Mouse (Mus musculus) erythroblast, adult 5-6 weeks (primary cell): ENCODE results near the gene Trio. TPM values are rescaled to one million over a fixed set of nuclear protein-coding genes. Genes with fewer than 3 reads are reported as not detected.

Experiments used
- ATAC-seq: replicated peaks from 2 replicates; pipeline ENCODE4 v1.8.0; 2016; ENCODE audit warnings: moderate number of reproducible peaks, mild to moderate bottlenecking, moderate TSS enrichment, inconsistent platforms; ENCODE audit not compliant: poor library complexity, low FRiP score, severe bottlenecking
- total RNA-seq, 2 experiments: library from RNA; stranded (forward) in 1 of 2; stranded (reverse) in 1 of 2; fragments of 150-400 nt in 1 of 2; fragments of 200-764, 138-1000 nt in 1 of 2; gene quantifications; 2 replicates each; pipeline versions ENCODE4 v1.2.3 to v1.2.4; 2015 to 2017; ENCODE audit warnings: low replicate concordance in 2 of 2

Gene Trio
- total RNA-seq, 2 experiments from 2014 or later = 6.2 to 18.1 TPM

DNA sequence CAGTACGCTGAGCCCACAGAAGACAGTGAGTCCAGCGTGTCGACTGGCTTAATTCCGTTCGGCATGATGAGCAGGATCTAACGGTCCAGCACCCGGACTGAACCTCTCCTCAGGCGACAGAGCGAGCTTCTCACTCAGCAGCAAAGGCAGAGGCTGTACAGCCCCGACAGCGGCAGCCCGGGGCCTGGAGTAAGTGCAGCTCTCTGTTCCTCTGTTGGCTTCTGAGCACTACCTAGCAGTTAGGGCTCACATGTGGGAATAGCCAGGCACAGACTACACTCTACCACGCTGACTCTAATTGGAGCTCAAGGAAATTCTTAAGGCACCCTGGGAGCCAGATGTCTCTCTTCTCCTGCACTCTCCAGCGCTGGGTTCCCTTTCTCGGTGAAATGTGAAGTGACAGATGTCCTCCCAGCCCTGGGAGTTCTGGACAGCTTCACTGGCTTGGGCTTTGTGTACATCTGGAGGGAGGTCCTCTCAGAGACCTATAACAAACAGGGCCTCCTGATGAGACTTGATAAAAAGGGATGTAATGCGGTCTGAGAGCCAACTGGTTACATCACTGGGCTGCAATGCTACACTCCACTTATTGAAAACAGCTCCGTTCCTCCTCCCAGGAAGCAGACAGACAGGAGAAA is 237.4 kb downstream of the Trio start:
- no peak for ATAC-seq

- no peak for ATAC-seq
These were observed 238.5 kb downstream of the Trio start for GRCm38 (mm10) chr15:27787151-27787550.

DNA sequence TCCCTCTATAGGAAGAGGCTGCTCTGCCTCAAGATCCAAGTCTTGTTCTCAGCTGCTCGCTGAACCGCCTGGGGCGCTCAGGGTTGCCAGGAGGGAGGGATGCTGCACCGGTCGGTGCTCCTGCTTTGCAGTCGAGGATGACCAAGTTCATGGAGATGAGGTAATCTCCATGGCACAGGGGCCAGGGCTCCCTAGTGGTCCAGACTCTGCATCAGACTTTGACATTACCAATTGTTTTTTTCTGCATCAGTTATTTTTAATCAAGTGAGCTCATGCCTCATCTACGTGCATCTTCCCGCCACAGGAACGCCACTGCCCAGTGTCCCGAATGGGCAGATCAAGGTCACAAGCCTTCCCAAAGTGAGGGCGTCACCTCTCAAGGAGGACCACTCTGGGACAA is 239.2 kb downstream of the Trio start:
- no peak for ATAC-seq

- no peak for ATAC-seq
These were observed 240.2 kb downstream of the Trio start for GRCm38 (mm10) chr15:27785280-27786001.

DNA sequence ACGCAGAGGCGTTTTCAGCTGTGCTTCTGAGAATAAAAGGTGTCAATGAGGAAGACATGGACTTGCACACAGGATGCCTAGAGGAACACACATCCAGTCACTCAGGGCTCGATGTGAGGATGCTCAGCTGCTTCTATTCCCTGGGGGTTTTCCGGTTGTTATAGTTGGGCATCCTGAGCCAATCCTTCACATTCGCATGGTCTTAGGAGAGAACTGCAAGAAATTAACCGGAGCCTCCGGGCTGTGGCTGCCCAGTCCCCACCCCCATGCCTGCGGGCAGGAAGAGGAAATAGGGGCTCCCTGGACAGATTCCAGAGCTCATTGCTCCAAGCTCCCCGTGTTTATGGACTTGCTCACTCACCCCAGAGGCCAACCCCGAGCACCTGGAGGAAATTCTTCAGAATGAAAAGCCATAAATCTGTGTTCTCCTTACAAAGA is 241.5 kb downstream of the Trio start:
- ATAC-seq = no peak

DNA sequence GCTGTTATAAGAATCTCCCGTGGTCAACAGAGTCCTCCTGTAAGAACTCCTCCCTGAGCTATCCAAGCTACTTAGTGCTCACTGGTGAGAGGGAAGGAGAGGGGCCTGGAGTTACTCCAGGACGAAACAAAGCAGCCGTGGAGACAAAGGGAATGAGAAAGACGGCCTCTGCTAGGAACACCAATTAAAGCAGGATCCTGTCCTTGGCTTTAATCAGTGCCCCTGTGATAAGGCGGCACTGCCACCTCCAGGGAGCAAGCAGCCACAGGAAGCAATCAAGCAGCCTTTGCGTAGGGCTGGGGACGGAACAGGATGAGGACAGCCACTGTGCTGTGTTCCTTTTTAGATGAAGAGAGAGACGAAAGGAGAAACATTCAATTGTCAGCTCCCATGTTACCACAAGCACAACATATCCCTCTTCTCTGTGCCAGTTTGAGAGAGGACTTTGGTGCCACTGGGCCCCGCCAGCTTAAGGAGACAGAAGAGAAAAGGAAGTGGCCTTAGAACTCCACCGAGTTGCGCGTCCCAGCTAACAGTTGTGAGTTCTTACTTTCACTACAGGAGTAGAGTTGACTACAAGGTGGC is 242.0 kb downstream of the Trio start:
- no peak for ATAC-seq

DNA sequence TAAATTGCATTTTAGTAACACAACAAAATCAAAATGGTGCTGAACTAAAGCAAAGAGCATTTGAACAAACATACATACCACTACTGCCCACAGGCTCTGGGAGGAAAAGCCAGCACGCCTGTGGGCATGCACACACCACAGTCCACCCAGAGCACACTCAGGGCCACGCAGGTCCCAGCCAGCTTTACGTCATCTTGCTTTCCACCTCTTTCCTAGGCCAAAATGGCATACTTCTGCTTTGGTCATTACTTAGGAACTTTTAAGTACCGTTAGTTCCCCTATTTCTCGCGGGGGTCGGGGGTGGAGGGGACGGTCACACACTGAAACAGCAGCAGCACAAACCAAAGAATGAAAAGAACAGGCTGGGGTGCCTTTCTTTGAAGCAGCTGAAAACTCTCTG is 242.6 kb downstream of the Trio start:
- ATAC-seq = no peak

DNA sequence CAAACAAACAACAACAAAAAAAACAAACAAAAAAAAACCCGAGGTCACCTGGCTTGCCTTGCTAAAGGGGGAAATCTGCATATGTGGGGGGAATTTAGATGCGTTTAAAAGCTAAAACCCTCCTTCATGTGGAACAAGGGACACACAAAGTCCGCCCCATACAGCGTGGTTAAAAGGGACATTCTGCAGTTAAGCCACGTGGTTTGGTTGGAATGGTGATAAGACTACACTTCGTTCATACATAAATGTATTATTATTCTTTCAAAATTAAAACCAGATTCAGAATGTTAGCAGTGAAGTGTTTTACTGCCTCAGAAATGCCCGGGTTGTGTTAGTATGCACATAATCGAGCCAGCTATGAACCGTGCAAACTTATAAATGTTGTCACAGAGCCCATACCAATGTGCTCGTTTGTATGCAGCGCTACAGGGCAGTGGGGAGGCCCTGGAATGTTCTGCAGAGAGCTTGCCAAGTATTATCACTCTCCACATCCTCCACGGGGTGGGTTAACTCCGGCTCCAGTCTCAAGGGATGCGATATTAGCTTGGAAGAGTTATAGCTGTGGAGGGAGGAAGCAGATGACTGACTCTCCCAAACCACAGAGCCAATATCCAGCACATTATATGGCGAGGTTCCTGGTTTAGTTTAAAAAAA is 243.1 kb downstream of the Trio start:
- ATAC-seq = no peak

DNA sequence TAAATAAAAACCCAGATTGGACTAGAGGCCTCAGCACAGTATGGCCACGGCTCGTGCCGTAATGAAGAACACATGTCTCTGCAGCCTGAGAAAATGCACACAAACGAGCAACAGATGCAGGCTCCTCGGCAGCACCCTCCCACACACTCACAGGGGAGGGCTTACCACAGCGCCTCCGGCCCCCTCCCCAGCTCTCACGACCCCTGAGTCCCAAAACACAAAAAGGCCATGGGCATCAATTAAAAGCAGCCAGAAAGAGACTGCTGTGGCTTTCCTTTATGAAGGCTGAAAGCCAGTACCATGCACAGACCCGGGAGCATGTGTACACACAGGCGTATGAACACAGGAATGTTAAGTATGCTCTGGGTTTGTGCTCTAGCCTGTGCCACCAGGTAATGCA is 245.8 kb downstream of the Trio start:
- no peak for ATAC-seq

DNA sequence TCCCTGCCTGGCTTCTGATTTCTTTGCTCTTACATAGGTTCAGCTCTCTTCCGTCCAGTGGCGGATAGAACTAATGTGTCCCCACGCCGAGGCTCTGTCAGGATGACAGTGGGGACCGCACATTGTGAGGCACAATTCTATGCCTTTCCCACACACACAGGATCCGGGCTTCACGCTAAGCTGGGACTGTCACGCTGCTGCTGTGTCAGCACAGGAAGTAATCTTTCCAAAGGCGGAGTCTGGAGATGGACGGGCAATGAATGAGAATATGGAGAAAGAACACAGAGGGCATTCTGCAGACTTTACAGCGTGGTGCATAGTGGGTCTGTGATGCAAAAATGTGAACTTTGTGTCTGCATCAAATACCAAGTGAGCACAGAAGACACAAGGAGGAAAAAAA is 246.2 kb downstream of the Trio start:
- no peak for ATAC-seq

DNA sequence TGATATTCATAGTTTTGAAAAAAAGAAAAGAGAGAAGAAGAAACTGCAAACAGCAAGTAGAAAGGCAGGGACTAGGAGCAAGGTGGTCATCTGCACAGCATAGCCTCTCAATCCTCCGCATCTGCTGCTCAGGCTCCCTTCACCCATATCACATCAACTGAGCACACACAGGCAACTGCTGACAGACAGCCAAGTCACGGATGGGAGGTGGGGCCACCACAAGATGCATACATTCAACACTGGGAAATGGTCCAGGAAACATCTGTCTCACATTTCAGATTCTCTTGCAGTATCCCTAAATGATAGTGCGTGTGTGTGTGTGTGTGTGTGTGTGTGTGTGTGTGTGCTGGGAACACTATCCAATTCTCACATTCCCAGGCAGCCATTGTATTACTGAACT is 247.4 kb downstream of the Trio start:
- ATAC-seq = no peak

GRCm38 (mm10) chr15:27777455-27778190 is 248.0 kb downstream of the Trio start:
- no peak for ATAC-seq

DNA sequence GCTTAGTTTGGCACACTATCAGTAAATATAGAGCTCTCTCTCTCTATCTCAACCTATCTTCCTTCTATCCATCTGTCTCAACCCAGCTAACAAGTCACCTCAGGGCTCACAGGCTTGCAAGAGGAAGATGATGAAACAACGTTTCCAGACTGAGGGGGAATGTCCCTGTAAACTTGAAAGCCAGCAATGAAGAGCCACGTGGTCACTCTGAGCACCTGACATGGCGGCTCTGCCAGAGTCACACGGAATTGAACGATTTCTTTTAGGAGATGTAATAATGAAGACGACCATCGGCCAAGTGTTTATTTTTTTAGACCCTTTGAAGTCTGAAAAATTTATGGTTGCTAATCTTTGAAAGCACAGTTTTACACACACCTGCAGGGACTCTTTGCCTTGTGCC is 251.2 kb downstream of the Trio start:
- no peak for ATAC-seq

GRCm38 (mm10) chr15:27772125-27772627 is 253.5 kb downstream of the Trio start:
- ATAC-seq = no peak

GRCm38 (mm10) chr15:27771581-27771980 is 254.1 kb downstream of the Trio start:
- ATAC-seq = no peak

DNA sequence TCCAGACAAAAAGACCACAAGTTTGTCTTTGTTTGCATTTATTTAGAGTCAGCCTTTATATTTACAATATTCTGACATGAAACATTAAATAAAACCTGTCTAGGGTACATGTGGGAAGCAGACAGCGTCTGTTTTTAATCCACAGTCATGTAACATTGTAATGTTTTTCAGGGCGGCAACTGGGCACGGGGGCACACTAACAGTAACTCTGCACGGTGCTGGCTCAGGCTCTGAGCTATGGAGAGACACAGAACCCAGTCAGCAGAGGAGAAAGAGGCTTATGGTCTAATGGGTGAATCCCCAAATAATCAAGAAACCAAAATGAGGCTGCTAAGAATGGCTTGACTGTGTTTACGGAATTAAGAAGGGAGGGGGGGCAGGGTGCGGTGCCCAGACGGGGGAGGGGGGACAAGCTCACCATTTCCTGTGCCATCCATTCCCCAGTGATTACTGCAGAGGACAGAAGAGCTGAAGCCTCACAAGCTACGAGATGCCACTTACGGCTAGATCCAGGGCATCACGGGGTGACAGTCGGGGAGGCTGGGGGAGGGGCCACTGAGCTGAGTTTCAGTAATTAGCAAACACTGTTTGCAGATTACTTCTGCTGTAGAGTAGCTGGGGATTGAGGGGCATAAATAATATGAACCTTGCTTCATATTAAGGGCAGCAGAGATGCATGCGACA is 255.0 kb downstream of the Trio start:
- no peak for ATAC-seq

- no peak for ATAC-seq
These were observed 264.2 kb downstream of the Trio start for GRCm38 (mm10) chr15:27761416-27761815.

DNA sequence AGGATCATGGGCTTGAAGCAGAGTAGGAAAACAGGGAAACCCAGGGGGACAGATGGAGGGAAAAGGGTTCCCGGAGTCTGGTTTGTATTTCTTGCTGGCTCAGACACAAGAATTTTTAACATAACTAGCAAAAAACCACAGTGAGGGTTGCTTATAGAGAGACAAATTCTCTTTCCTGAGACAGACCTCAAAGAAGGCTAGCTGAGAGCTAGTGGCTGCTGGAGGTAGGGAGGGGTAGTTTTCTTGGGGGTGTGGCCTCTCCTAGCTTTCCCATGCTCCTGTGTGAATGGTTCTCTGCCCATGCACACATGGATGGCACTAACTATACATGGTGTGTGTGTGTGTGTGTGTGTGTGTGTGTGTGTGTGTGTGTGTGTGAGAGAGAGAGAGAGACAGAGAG is 265.0 kb downstream of the Trio start:
- no peak for ATAC-seq

- ATAC-seq = no peak
These were observed 265.8 kb downstream of the Trio start for GRCm38 (mm10) chr15:27759890-27760289.
